Mouse (Mus musculus): ENCODE data around the gene Lrch4. TPM values are rescaled to one million over a fixed set of nuclear protein-coding genes. Genes with fewer than 3 reads are reported as not detected.
"Not testable (repeated sequence)": the region's sequence is repeated elsewhere in the genome, so short reads cannot be mapped to it uniquely, and the experiment has no call there.

Lrch4 gene
- polyA plus RNA-seq, 1 experiment from 2014 or later: 36.4 TPM

GRCm38 (mm10) chr5:137609292-137609691, 19.6 kb upstream of the Lrch4 start:
- H3K27ac ChIP-seq (ENCODE audit: low read length): no peak overlapping the region; the same call in 1 of the 2 replicates
- H3K9me3 ChIP-seq (replicated peaks; ENCODE audit: control insufficient read depth, low read length): no peaks in the 10 kb centered on the region
- H3K9ac ChIP-seq (ENCODE audit: low read length): no peak overlapping the region
- ATAC-seq (ENCODE audit: insufficient read depth, low FRiP score): no peak
- H3K27me3 ChIP-seq (ENCODE audit: control insufficient read depth, insufficient read depth, low read length): no peaks in the 10 kb centered on the region
- H3K4me3 ChIP-seq (replicated peaks; ENCODE audit: low read length): no peak overlapping the region
- H3K36me3 ChIP-seq (ENCODE audit: control insufficient read depth, insufficient read depth, low read length): no peaks in the 10 kb centered on the region
- peak overlapping the region; percentile 54; the same call in 1 of the 2 replicates for H3K4me2 ChIP-seq (ENCODE audit: low read depth, low read length)
- H3K4me1 ChIP-seq (ENCODE audit: control insufficient read depth, insufficient read depth, low read length): peaks cover 50% of the 10 kb centered on the region
- WGBS: 65% methylated on average over 3 of the region's 3 CpGs

DNA sequence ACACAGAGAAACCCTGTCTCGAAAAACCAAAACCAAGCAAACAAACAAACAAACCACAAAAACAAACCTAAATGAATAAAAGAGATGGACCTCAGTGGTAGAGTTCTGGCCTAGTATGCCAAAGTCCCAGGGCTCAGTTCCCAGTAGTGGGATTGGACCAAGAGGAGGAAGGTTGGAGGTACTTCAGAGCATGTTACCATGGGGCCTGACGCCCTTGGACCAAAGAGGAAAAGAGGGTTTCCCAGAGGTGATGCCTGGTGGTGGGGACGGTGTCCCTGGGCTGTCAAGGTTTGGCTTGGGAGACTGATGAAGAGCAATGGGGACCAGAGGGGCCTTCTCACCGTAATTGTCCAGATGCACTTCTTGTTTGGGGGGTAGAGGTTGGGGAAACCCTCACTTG, 18.9 kb upstream of the Lrch4 start:
- 63% methylated on average over 4 of the region's 4 CpGs for WGBS
- no peaks in the 10 kb centered on the region for H3K36me3 ChIP-seq (ENCODE audit: control insufficient read depth, insufficient read depth, low read length)
- H3K4me3 ChIP-seq (replicated peaks; ENCODE audit: low read length): peak overlapping the region; percentile 48
- no peak for ATAC-seq (ENCODE audit: insufficient read depth, low FRiP score)
- H3K4me1 ChIP-seq (ENCODE audit: control insufficient read depth, insufficient read depth, low read length): peaks cover 50% of the 10 kb centered on the region
- no peaks in the 10 kb centered on the region for H3K9me3 ChIP-seq (replicated peaks; ENCODE audit: control insufficient read depth, low read length)
- H3K27me3 ChIP-seq (ENCODE audit: control insufficient read depth, insufficient read depth, low read length): no peaks in the 10 kb centered on the region
- H3K4me2 ChIP-seq (ENCODE audit: low read depth, low read length): peak overlapping the region; percentile 54
- H3K9ac ChIP-seq (ENCODE audit: low read length): peak overlapping the region; percentile 71
- H3K27ac ChIP-seq (ENCODE audit: low read length): peak overlapping the region; percentile 95; the same call in 1 of the 2 replicates

- Histone ChIP-seq H3K4me2 (ENCODE audit: low read depth, low read length) (peak overlapping the region; percentile 54), H3K27me3 (ENCODE audit: control insufficient read depth, insufficient read depth, low read length) (no peaks in the 10 kb centered on the region), H3K27ac (ENCODE audit: low read length) (peak overlapping the region; percentile 95), H3K9ac (ENCODE audit: low read length) (peak overlapping the region; percentile 71), H3K9me3 (replicated peaks; ENCODE audit: control insufficient read depth, low read length) (no peaks in the 10 kb centered on the region), H3K4me1 (ENCODE audit: control insufficient read depth, insufficient read depth, low read length) (peaks cover 50% of the 10 kb centered on the region), H3K36me3 (ENCODE audit: control insufficient read depth, insufficient read depth, low read length) (no peaks in the 10 kb centered on the region), H3K4me3 (replicated peaks; ENCODE audit: low read length) (peak overlapping the region; percentile 48)
- 19% methylated on average over 12 of the region's 12 CpGs for WGBS
- ATAC-seq (ENCODE audit: insufficient read depth, low FRiP score): peak; percentile 35; the same call in 1 of the 2 replicates
These were observed 18.2 kb upstream of the Lrch4 start for GRCm38 (mm10) chr5:137610548-137611244.

GRCm38 (mm10) chr5:137611245-137611602, 17.7 kb upstream of the Lrch4 start:
- peaks cover 50% of the 10 kb centered on the region for H3K4me1 ChIP-seq (ENCODE audit: control insufficient read depth, insufficient read depth, low read length)
- peak overlapping the region; percentile 54 for H3K4me2 ChIP-seq (ENCODE audit: low read depth, low read length)
- H3K4me3 ChIP-seq (replicated peaks; ENCODE audit: low read length): peak overlapping the region; percentile 48
- no peaks in the 10 kb centered on the region for H3K36me3 ChIP-seq (ENCODE audit: control insufficient read depth, insufficient read depth, low read length)
- H3K27ac ChIP-seq (ENCODE audit: low read length): peak overlapping the region; percentile 95
- 12% methylated on average over 6 of the region's 6 CpGs for WGBS
- H3K27me3 ChIP-seq (ENCODE audit: control insufficient read depth, insufficient read depth, low read length): no peaks in the 10 kb centered on the region
- H3K9me3 ChIP-seq (replicated peaks; ENCODE audit: control insufficient read depth, low read length): no peaks in the 10 kb centered on the region
- peak overlapping the region; percentile 71 for H3K9ac ChIP-seq (ENCODE audit: low read length)
- ATAC-seq (ENCODE audit: insufficient read depth, low FRiP score): peak; percentile 65; the same call in 1 of the 2 replicates

GRCm38 (mm10) chr5:137613076-137613475, 15.8 kb upstream of the Lrch4 start:
- 72% methylated on average over 5 of the region's 5 CpGs for WGBS

GRCm38 (mm10) chr5:137613550-137613949, 15.4 kb upstream of the Lrch4 start, which contains the start of gene Pcolce:
Pcolce (minus strand) TSS chr5:137613784.
- H3K27me3 ChIP-seq (ENCODE audit: control insufficient read depth, insufficient read depth, low read length): no peaks in the 10 kb centered on the region
- peak within 1 kb of the TSS; percentile 95 for H3K27ac ChIP-seq (ENCODE audit: low read length)
- no peak within 1 kb of the TSS for H3K4me2 ChIP-seq (ENCODE audit: low read depth, low read length)
- H3K4me3 ChIP-seq (replicated peaks; ENCODE audit: low read length): no peak within 1 kb of the TSS
- WGBS: 35% methylated on average over 11 of the region's 11 CpGs
- peak; percentile 75; the same call in 1 of the 2 replicates for ATAC-seq (ENCODE audit: insufficient read depth, low FRiP score)
- no peaks in the 10 kb centered on the region for H3K9me3 ChIP-seq (replicated peaks; ENCODE audit: control insufficient read depth, low read length)
- no peaks in the 10 kb centered on the region for H3K36me3 ChIP-seq (ENCODE audit: control insufficient read depth, insufficient read depth, low read length)
- peaks cover 43% of the 10 kb centered on the region for H3K4me1 ChIP-seq (ENCODE audit: control insufficient read depth, insufficient read depth, low read length)
- peak within 1 kb of the TSS; percentile 6 for H3K9ac ChIP-seq (ENCODE audit: low read length)

More at GRCm38 (mm10) chr5:137613076-137613475, 15.8 kb upstream of the Lrch4 start:
- no peak for ATAC-seq (ENCODE audit: insufficient read depth, low FRiP score)
- no peaks in the 10 kb centered on the region for H3K9me3 ChIP-seq (replicated peaks; ENCODE audit: control insufficient read depth, low read length)
- H3K4me1 ChIP-seq (ENCODE audit: control insufficient read depth, insufficient read depth, low read length): peaks cover 48% of the 10 kb centered on the region
- H3K36me3 ChIP-seq (ENCODE audit: control insufficient read depth, insufficient read depth, low read length): no peaks in the 10 kb centered on the region
- H3K9ac ChIP-seq (ENCODE audit: low read length): peak overlapping the region; percentile 6
- H3K4me3 ChIP-seq (replicated peaks; ENCODE audit: low read length): no peak overlapping the region
- no peaks in the 10 kb centered on the region for H3K27me3 ChIP-seq (ENCODE audit: control insufficient read depth, insufficient read depth, low read length)
- H3K27ac ChIP-seq (ENCODE audit: low read length): peak overlapping the region; percentile 95
- no peak overlapping the region for H3K4me2 ChIP-seq (ENCODE audit: low read depth, low read length)

- H3K9ac ChIP-seq (ENCODE audit: low read length); H3K9me3 ChIP-seq (replicated peaks; ENCODE audit: control insufficient read depth, low read length); H3K27ac ChIP-seq (ENCODE audit: low read length); H3K27me3 ChIP-seq (ENCODE audit: control insufficient read depth, insufficient read depth, low read length); H3K36me3 ChIP-seq (ENCODE audit: control insufficient read depth, insufficient read depth, low read length); H3K4me3 ChIP-seq (replicated peaks; ENCODE audit: low read length); ATAC-seq (ENCODE audit: insufficient read depth, low FRiP score); H3K4me2 ChIP-seq (ENCODE audit: low read depth, low read length): not testable (repeated sequence)
- WGBS: 77% methylated on average over 2 of the region's 2 CpGs
- peaks cover 33% of the 10 kb centered on the region for H3K4me1 ChIP-seq (ENCODE audit: control insufficient read depth, insufficient read depth, low read length)
These were observed 14.0 kb upstream of the Lrch4 start for GRCm38 (mm10) chr5:137614921-137615320.

- Histone ChIP-seq H3K9me3 (replicated peaks; ENCODE audit: control insufficient read depth, low read length) (no peaks in the 10 kb centered on the region), H3K36me3 (ENCODE audit: control insufficient read depth, insufficient read depth, low read length) (no peaks in the 10 kb centered on the region), H3K4me2 (ENCODE audit: low read depth, low read length) (no peak overlapping the region), H3K4me1 (ENCODE audit: control insufficient read depth, insufficient read depth, low read length) (peaks cover 29% of the 10 kb centered on the region), H3K27ac (ENCODE audit: low read length) (no peak overlapping the region; the same call in 1 of the 2 replicates), H3K4me3 (replicated peaks; ENCODE audit: low read length) (no peak overlapping the region), H3K27me3 (ENCODE audit: control insufficient read depth, insufficient read depth, low read length) (no peaks in the 10 kb centered on the region), H3K9ac (ENCODE audit: low read length) (no peak overlapping the region)
- WGBS: 73% methylated on average over 7 of the region's 7 CpGs
- no peak for ATAC-seq (ENCODE audit: insufficient read depth, low FRiP score)
These were observed 13.6 kb upstream of the Lrch4 start for GRCm38 (mm10) chr5:137615347-137615746.

GRCm38 (mm10) chr5:137623937-137624530, 4.9 kb upstream of the Lrch4 start:
- no peak overlapping the region for H3K4me3 ChIP-seq (replicated peaks; ENCODE audit: low read length)
- no peak overlapping the region for H3K27ac ChIP-seq (ENCODE audit: low read length)
- 74% methylated on average over 11 of the region's 11 CpGs for WGBS
- no peaks in the 10 kb centered on the region for H3K36me3 ChIP-seq (ENCODE audit: control insufficient read depth, insufficient read depth, low read length)
- no peak for ATAC-seq (ENCODE audit: insufficient read depth, low FRiP score)
- H3K4me2 ChIP-seq (ENCODE audit: low read depth, low read length): no peak overlapping the region
- peaks cover 8% of the 10 kb centered on the region; the same call in 1 of the 2 replicates for H3K4me1 ChIP-seq (ENCODE audit: control insufficient read depth, insufficient read depth, low read length)
- H3K9ac ChIP-seq (ENCODE audit: low read length): peak overlapping the region; percentile 29; the same call in 1 of the 2 replicates
- no peaks in the 10 kb centered on the region for H3K9me3 ChIP-seq (replicated peaks; ENCODE audit: control insufficient read depth, low read length)
- H3K27me3 ChIP-seq (ENCODE audit: control insufficient read depth, insufficient read depth, low read length): no peaks in the 10 kb centered on the region

All from stomach, embryonic 16.5 days (tissue).